Mouse (Mus musculus): ENCODE results near the gene Gm49384.

DNA sequence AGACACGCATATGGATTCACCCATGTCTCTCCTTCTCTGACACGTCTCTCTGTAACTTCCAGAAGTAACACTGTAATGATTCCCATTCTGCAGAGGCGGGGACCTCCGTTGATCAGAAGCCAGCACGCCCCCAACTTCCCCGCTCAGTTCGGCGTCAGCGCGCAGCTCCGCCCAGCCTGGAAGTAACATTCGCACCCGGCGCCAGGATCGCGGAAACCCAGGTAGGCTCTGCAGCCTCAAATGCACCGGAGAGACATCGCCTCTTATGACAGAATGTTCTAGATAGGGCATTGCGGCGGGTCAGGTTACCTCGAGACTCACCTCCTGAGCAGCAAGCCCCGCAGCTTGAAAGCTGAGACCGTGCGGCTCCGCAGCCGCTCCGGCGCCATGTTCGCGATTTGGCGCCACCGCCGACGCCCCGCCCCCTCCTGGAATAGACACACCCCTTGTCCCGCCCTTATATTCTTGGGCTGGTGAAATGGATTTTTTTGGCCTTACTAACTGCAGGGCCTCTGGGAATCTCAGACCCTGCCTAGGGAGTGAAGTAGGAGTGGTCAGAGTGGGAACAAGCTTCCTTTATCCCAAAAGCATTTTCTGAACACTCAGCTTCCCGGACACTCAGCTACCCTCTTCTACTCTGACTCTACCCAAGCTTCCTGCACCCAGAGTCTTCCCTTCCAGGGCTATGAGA, 23.9 kb upstream of the Gm49384 start, which contains the start of gene Pole2:
- no peak for TF ChIP-seq CTCF (IDR thresholded peaks at IDR 0.05; ENCODE audit: extremely low read depth, insufficient read depth, insufficient read length, insufficient replicate concordance)
- TF ChIP-seq POLR2A (IDR thresholded peaks at IDR 0.05; ENCODE audit: low read depth, low read length), result no peak; the same call in 1 of the 2 replicates

Data from spleen, adult 2 months (tissue).